Mouse (Mus musculus) myocyte (in vitro differentiated cells): ENCODE data around the gene Lama4.

Source experiments
- CEBPB ChIP-seq: IDR thresholded peaks from 2 replicates; pipeline ENCODE4 v1.6.1; 2011; ENCODE audit warnings: mild to moderate bottlenecking, moderate library complexity; ENCODE audit not compliant: poor library complexity, insufficient read depth, severe bottlenecking
- MAX ChIP-seq: IDR thresholded peaks from one replicate; pipeline ENCODE4 v1.6.1; 2011; ENCODE audit warnings: low read depth, mild to moderate bottlenecking, control low read depth
- MYOD1 ChIP-seq, 3 experiments: IDR thresholded peaks; one replicate each; pipeline ENCODE4 v1.6.1; 2011; ENCODE audit warnings: control low read depth in 2 of 3, low read depth in 2 of 3, mild to moderate bottlenecking in 2 of 3, moderate library complexity in 1 of 3; ENCODE audit not compliant: insufficient read length in 2 of 3, control insufficient read depth in 1 of 3
- MYOG ChIP-seq, 3 experiments: IDR thresholded peaks; one replicate each; pipeline ENCODE4 v1.6.1; 2011; ENCODE audit warnings: control low read depth in 2 of 3, low read depth in 2 of 3, mild to moderate bottlenecking in 2 of 3; ENCODE audit not compliant: insufficient read length in 2 of 3, control insufficient read depth in 1 of 3, insufficient read depth in 1 of 3
- POLR2A ChIP-seq: IDR thresholded peaks from one replicate; pipeline ENCODE4 v1.6.1; 2011; ENCODE audit warnings: low read depth, mild to moderate bottlenecking, control low read depth, moderate library complexity; ENCODE audit not compliant: insufficient read length
- POLR2AphosphoS2 ChIP-seq: IDR thresholded peaks from one replicate; pipeline ENCODE4 v1.6.1; 2011; ENCODE audit warnings: low read depth, control low read depth; ENCODE audit not compliant: insufficient read length
- TCF12 ChIP-seq: IDR thresholded peaks from one replicate; pipeline ENCODE4 v1.6.1; 2011; ENCODE audit warnings: mild to moderate bottlenecking, control low read depth; ENCODE audit not compliant: poor library complexity, insufficient read depth, severe bottlenecking
- USF1 ChIP-seq: IDR thresholded peaks from one replicate; pipeline ENCODE4 v1.6.1; 2011; ENCODE audit warnings: low read depth, mild to moderate bottlenecking, control low read depth, moderate library complexity

DNA sequence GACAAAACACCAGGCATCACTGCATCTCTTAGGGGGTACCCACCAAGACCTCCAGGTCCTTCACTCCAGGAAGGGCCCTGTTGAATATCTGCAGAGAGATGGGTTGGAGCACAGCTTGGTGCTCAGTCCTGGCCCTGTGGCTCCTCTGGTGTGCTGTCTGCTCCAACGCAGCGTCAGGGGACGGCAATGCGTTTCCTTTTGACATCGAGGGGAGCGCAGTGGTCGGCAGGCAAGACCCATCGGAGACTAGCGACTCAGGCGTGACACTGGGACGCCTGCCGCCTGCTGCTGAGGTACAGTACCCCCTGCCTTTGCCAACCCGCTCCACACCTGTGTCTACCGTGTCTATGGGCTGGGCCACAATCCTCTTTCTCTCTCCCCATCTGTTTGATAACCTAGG, 542 bp downstream of the Lama4 start:
- TF ChIP-seq POLR2A (no peak), USF1 (no peak), TCF12 (no peak), CEBPB (no peak), POLR2AphosphoS2 (no peak), MYOD1 (IDR thresholded peaks at IDR 0.05; ENCODE audit: control insufficient read depth in 1 of 3, insufficient read length in 2 of 3, low read depth in 2 of 3) (no peak), MAX (no peak), MYOG (IDR thresholded peaks at IDR 0.05; ENCODE audit: control insufficient read depth in 1 of 3, insufficient read depth in 1 of 3, insufficient read length in 2 of 3, low read depth in 2 of 3) (no peak)
